Mouse (Mus musculus) embryonic facial prominence, embryonic 12.5 days (tissue): ENCODE data around the gene Rnf152. TPM values are rescaled to one million over a fixed set of nuclear protein-coding genes. Genes with fewer than 3 reads are reported as not detected.

Experiments
- ATAC-seq: fragments of 200-750 bp; cut with Nextera tagmentation; 2 replicates; pipeline ENCODE4 v1.8.0; 2017; ENCODE audit not compliant: insufficient number of reproducible peaks, insufficient read depth, low FRiP score, low TSS enrichment
- H3K27ac ChIP-seq: fragments of 300-500 bp; sonication (generic); 2 replicates; pipeline ENCODE4 v1.5.1; 2016; ENCODE audit warnings: mild to moderate bottlenecking
- H3K27me3 ChIP-seq: fragments of 300-500 bp; sonication (generic); 2 replicates; pipeline ENCODE4 v1.6.1; 2016; ENCODE audit warnings: mild to moderate bottlenecking, moderate library complexity
- H3K36me3 ChIP-seq: fragments of 300-500 bp; sonication (generic); 2 replicates; pipeline ENCODE4 v1.6.1; 2016; ENCODE audit warnings: mild to moderate bottlenecking
- H3K4me1 ChIP-seq: fragments of 300-500 bp; sonication (generic); 2 replicates; pipeline ENCODE4 v1.6.1; 2016
- H3K4me2 ChIP-seq: fragments of 300-500 bp; sonication (generic); replicated peaks from 2 replicates; pipeline ENCODE4 v1.6.1; 2016; ENCODE audit warnings: mild to moderate bottlenecking, moderate library complexity
- H3K4me3 ChIP-seq: fragments of 300-500 bp; sonication (generic); 2 replicates; pipeline ENCODE4 v1.5.1; 2016; ENCODE audit warnings: mild to moderate bottlenecking
- H3K9ac ChIP-seq: fragments of 300-500 bp; sonication (generic); 2 replicates; pipeline ENCODE4 v1.6.1; 2016; ENCODE audit warnings: mild to moderate bottlenecking, moderate library complexity
- H3K9me3 ChIP-seq: fragments of 300-500 bp; sonication (generic); 2 replicates; pipeline ENCODE4 v1.6.1; 2016; ENCODE audit warnings: mild to moderate bottlenecking, moderate library complexity
- WGBS: fragments of 180-500 bp; shearing (Covaris S2); methylation state at CpG from one replicate; pipeline ENCODE4 v1.1.7; 2016; 5-methylcytosine and 5-hydroxymethylcytosine counted together
- polyA plus RNA-seq: library from polyadenylated mRNA; unstranded; fragments of >200 nt; fragmentation: Nextera tagmentation; extraction: Ambion mirVana; gene quantifications from 2 replicates; pipeline ENCODE4 v1.2.1, GENCODE M21; 2016

The Rnf152 gene
- polyA plus RNA-seq, 1 experiment from 2014 or later: 0.93 TPM

- no peak overlapping the region for H3K4me2 ChIP-seq
- WGBS: 77% methylated on average over 5 of the region's 5 CpGs
- no peaks in the 10 kb centered on the region for H3K4me1 ChIP-seq
- H3K9ac ChIP-seq: no peak overlapping the region
- no peaks in the 10 kb centered on the region for H3K9me3 ChIP-seq
- ATAC-seq: no peak
- H3K4me3 ChIP-seq: no peak overlapping the region
- no peaks in the 10 kb centered on the region for H3K27me3 ChIP-seq
- H3K36me3 ChIP-seq: no peaks in the 10 kb centered on the region
- H3K27ac ChIP-seq: no peak overlapping the region
Measured at GRCm38 (mm10) chr1:105260200-105260599, 96.3 kb downstream of the Rnf152 start.

- Histone ChIP-seq H3K9me3 (no peaks in the 10 kb centered on the region), H3K4me3 (no peak overlapping the region), H3K9ac (no peak overlapping the region), H3K4me1 (no peaks in the 10 kb centered on the region), H3K36me3 (no peaks in the 10 kb centered on the region), H3K4me2 (no peak overlapping the region), H3K27me3 (no peaks in the 10 kb centered on the region), H3K27ac (no peak overlapping the region)
- 82% methylated on average over 3 of the region's 3 CpGs for WGBS
- ATAC-seq: no peak
Measured at GRCm38 (mm10) chr1:105257199-105257598, 99.3 kb downstream of the Rnf152 start.

GRCm38 (mm10) chr1:105249190-105249589, 107.3 kb downstream of the Rnf152 start:
- H3K27ac ChIP-seq: no peak overlapping the region
- no peaks in the 10 kb centered on the region for H3K27me3 ChIP-seq
- H3K36me3 ChIP-seq: no peaks in the 10 kb centered on the region
- no peak overlapping the region for H3K4me2 ChIP-seq
- WGBS: 89% methylated on average over 3 of the region's 3 CpGs
- H3K9me3 ChIP-seq: no peaks in the 10 kb centered on the region
- H3K9ac ChIP-seq: no peak overlapping the region
- H3K4me1 ChIP-seq: no peaks in the 10 kb centered on the region
- ATAC-seq: no peak
- H3K4me3 ChIP-seq: no peak overlapping the region

- Histone ChIP-seq H3K27ac (no peak overlapping the region), H3K4me3 (no peak overlapping the region)
- WGBS: 55% methylated on average over 2 of the region's 2 CpGs
Measured at GRCm38 (mm10) chr1:105246651-105247050, 109.9 kb downstream of the Rnf152 start.

GRCm38 (mm10) chr1:105246075-105246574, 110.4 kb downstream of the Rnf152 start:
- H3K9me3 ChIP-seq: no peaks in the 10 kb centered on the region
- no peak overlapping the region for H3K9ac ChIP-seq
- H3K36me3 ChIP-seq: no peaks in the 10 kb centered on the region
- ATAC-seq: no peak
- no peak overlapping the region for H3K4me2 ChIP-seq
- H3K4me1 ChIP-seq: no peaks in the 10 kb centered on the region
- H3K27ac ChIP-seq: no peak overlapping the region
- 44% methylated on average over 3 of the region's 3 CpGs for WGBS
- H3K27me3 ChIP-seq: no peaks in the 10 kb centered on the region
- H3K4me3 ChIP-seq: no peak overlapping the region

More at GRCm38 (mm10) chr1:105246651-105247050, 109.9 kb downstream of the Rnf152 start:
- Histone ChIP-seq H3K36me3 (no peaks in the 10 kb centered on the region), H3K4me2 (no peak overlapping the region), H3K9ac (no peak overlapping the region), H3K4me1 (no peaks in the 10 kb centered on the region), H3K9me3 (no peaks in the 10 kb centered on the region), H3K27me3 (no peaks in the 10 kb centered on the region)
- no peak for ATAC-seq

- H3K4me2 ChIP-seq: no peak overlapping the region
- H3K27ac ChIP-seq: no peak overlapping the region
- ATAC-seq: no peak
- no peaks in the 10 kb centered on the region for H3K27me3 ChIP-seq
- WGBS: 81% methylated on average over 6 of the region's 6 CpGs
- no peaks in the 10 kb centered on the region for H3K4me1 ChIP-seq
- no peaks in the 10 kb centered on the region for H3K9me3 ChIP-seq
- no peaks in the 10 kb centered on the region for H3K36me3 ChIP-seq
- H3K4me3 ChIP-seq: no peak overlapping the region
- H3K9ac ChIP-seq: no peak overlapping the region
Measured at GRCm38 (mm10) chr1:105243359-105244142, 113.0 kb downstream of the Rnf152 start.

GRCm38 (mm10) chr1:105240185-105240584, 116.3 kb downstream of the Rnf152 start:
- no peaks in the 10 kb centered on the region for H3K27me3 ChIP-seq
- H3K4me2 ChIP-seq: no peak overlapping the region
- ATAC-seq: no peak
- H3K27ac ChIP-seq: no peak overlapping the region
- H3K4me3 ChIP-seq: no peak overlapping the region
- H3K9ac ChIP-seq: no peak overlapping the region
- no peaks in the 10 kb centered on the region for H3K9me3 ChIP-seq
- no peaks in the 10 kb centered on the region for H3K36me3 ChIP-seq
- H3K4me1 ChIP-seq: no peaks in the 10 kb centered on the region
